Mouse (Mus musculus) myocyte (in vitro differentiated cells): ENCODE data around the gene Gm17428. TPM values are rescaled to one million over a fixed set of nuclear protein-coding genes. Genes with fewer than 3 reads are reported as not detected.

Experiments used
- H3K27me3 ChIP-seq: one replicate; pipeline ENCODE4 v1.6.1; 2011; ENCODE audit not compliant: control insufficient read depth, insufficient read depth, insufficient read length
- H3K36me3 ChIP-seq: one replicate; pipeline ENCODE4 v1.6.1; 2011; ENCODE audit not compliant: control insufficient read depth, insufficient read depth
- H3K4me2 ChIP-seq: one replicate; pipeline ENCODE4 v1.6.1; 2011; ENCODE audit warnings: low read depth, control low read depth
- H3K4me3 ChIP-seq: one replicate; pipeline ENCODE4 v1.5.1; 2011; ENCODE audit warnings: mild to moderate bottlenecking, control low read depth, moderate library complexity
- H3K79me2 ChIP-seq: one replicate; pipeline ENCODE4 v1.6.1; 2011; ENCODE audit not compliant: control insufficient read depth, insufficient read depth
- H3ac ChIP-seq: one replicate; pipeline ENCODE4 v1.6.1; 2011; ENCODE audit not compliant: control insufficient read depth, insufficient read length
- CEBPB ChIP-seq: IDR thresholded peaks from 2 replicates; pipeline ENCODE4 v1.6.1; 2011; ENCODE audit warnings: mild to moderate bottlenecking, moderate library complexity; ENCODE audit not compliant: poor library complexity, insufficient read depth, severe bottlenecking
- E2F4 ChIP-seq: IDR thresholded peaks from one replicate; pipeline ENCODE4 v1.6.1; 2011; ENCODE audit warnings: mild to moderate bottlenecking, control low read depth, moderate library complexity; ENCODE audit not compliant: insufficient read depth
- MAX ChIP-seq: IDR thresholded peaks from one replicate; pipeline ENCODE4 v1.6.1; 2011; ENCODE audit warnings: low read depth, mild to moderate bottlenecking, control low read depth
- MYOD1 ChIP-seq, 3 experiments: IDR thresholded peaks; one replicate each; pipeline ENCODE4 v1.6.1; 2011; ENCODE audit warnings: control low read depth in 2 of 3, low read depth in 2 of 3, mild to moderate bottlenecking in 2 of 3, moderate library complexity in 1 of 3; ENCODE audit not compliant: insufficient read length in 2 of 3, control insufficient read depth in 1 of 3
- MYOG ChIP-seq, 3 experiments: IDR thresholded peaks; one replicate each; pipeline ENCODE4 v1.6.1; 2011; ENCODE audit warnings: control low read depth in 2 of 3, low read depth in 2 of 3, mild to moderate bottlenecking in 2 of 3; ENCODE audit not compliant: insufficient read length in 2 of 3, control insufficient read depth in 1 of 3, insufficient read depth in 1 of 3
- POLR2A ChIP-seq: IDR thresholded peaks from one replicate; pipeline ENCODE4 v1.6.1; 2011; ENCODE audit warnings: low read depth, mild to moderate bottlenecking, control low read depth, moderate library complexity; ENCODE audit not compliant: insufficient read length
- POLR2AphosphoS2 ChIP-seq: IDR thresholded peaks from one replicate; pipeline ENCODE4 v1.6.1; 2011; ENCODE audit warnings: low read depth, control low read depth; ENCODE audit not compliant: insufficient read length
- REST ChIP-seq: IDR thresholded peaks from one replicate; pipeline ENCODE4 v1.6.1; 2011; ENCODE audit warnings: mild to moderate bottlenecking, control low read depth, moderate library complexity; ENCODE audit not compliant: insufficient read depth, insufficient read length
- SRF ChIP-seq: IDR thresholded peaks from one replicate; pipeline ENCODE4 v1.6.1; 2011; ENCODE audit warnings: low read depth; ENCODE audit not compliant: control insufficient read depth, insufficient read length
- TCF12 ChIP-seq: IDR thresholded peaks from one replicate; pipeline ENCODE4 v1.6.1; 2011; ENCODE audit warnings: mild to moderate bottlenecking, control low read depth; ENCODE audit not compliant: poor library complexity, insufficient read depth, severe bottlenecking
- TCF3 ChIP-seq: IDR thresholded peaks from one replicate; pipeline ENCODE4 v1.6.1; 2011; ENCODE audit warnings: low read depth, control low read depth; ENCODE audit not compliant: insufficient read length
- USF1 ChIP-seq: IDR thresholded peaks from one replicate; pipeline ENCODE4 v1.6.1; 2011; ENCODE audit warnings: low read depth, mild to moderate bottlenecking, control low read depth, moderate library complexity
- polyA plus RNA-seq: library from polyadenylated mRNA; unstranded; fragments of >200 nt; fragmentation: generic; extraction: Trizol; gene quantifications from one replicate; pipeline ENCODE4 v1.2.1, GENCODE M21; 2012; ENCODE audit warnings: missing spikeins

The Gm17428 gene
- polyA plus RNA-seq, 1 experiment, result not detected

DNA sequence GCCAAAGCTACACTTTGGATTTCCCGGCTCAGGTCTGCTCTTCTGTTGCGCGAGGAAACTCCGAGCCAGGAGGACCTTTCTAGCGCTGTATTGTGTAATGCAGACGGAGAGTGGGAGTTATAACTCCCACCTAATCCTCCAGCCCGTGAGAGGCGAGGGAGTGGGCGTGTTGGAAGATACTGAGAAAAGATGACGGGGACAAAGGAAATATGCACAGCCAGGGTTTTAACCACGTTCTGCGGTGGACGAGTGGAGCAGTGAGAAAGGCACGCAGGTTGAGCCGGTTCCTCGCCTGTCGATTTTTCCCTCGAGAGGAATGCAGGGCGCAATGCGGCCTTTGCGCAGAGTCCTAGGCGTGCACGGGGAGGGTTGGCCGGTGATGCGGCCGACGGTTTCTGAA lies 37.9 kb downstream of the Gm17428 start:
- peaks cover 5% of the 10 kb centered on the region for H3K36me3 ChIP-seq

DNA sequence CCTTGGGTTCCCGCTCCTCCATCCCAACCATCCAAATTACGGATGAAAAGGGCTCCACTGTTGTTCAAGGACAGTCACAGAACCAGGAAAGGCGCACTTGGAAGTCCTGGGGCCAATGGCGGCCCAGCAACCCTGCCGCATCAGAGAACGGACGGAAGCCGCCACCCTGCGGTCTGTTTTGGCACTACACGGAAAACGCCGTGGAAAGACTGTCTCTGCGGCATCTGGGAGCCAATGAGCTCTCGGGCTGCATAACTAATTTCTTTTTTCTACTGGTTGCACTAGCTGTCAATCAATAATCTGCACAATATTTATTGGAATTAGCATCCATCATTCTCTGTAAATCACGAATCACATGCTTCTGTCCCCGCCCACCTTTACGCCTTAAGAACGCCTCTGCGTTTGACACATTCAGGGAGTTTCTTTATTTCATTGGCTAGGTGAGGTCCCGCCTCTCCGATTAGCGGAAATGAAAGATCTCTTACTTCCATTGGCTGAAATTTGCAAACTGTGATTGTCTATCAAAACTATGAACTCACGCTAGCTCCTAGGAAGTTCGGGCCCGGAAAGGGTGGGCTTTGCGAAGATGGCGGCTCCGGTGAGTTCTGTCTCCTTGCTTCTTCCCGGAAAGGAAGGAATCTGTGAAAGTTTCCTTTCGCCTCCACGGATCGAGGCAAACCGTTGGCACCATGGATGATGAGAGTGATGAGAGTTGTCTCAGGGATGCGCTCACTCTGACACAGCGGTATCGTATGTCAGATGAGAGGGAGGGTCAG lies 38.4 kb downstream of the Gm17428 start, which contains the start of gene Ngdn:
Gene Ngdn, plus strand, starts transcription at position 464 of the 776 bp plus-strand sequence.
- H3ac ChIP-seq, result peak within 1 kb of the TSS; percentile 78
- H3K36me3 ChIP-seq, result peaks cover 5% of the 10 kb centered on the region
- no peaks in the 10 kb centered on the region for H3K27me3 ChIP-seq
- H3K4me2 ChIP-seq, result peak within 1 kb of the TSS; percentile 95
- H3K4me3 ChIP-seq, result peak within 1 kb of the TSS; percentile 53
- peaks cover 3% of the 10 kb centered on the region for H3K79me2 ChIP-seq
- peak; percentile 61 for TF ChIP-seq POLR2A
- no peak for TF ChIP-seq SRF
- no peak for TF ChIP-seq MYOD1 (IDR thresholded peaks at IDR 0.05; ENCODE audit: control insufficient read depth in 1 of 3, insufficient read length in 2 of 3, low read depth in 2 of 3)
- TF ChIP-seq TCF3, result no peak
- TF ChIP-seq CEBPB, result no peak
- no peak for TF ChIP-seq TCF12
- TF ChIP-seq USF1, result peak; percentile 17
- TF ChIP-seq POLR2AphosphoS2, result peak; percentile 34
- TF ChIP-seq REST, result no peak
- TF ChIP-seq MAX, result no peak
- peak; percentile 48 for TF ChIP-seq E2F4
- TF ChIP-seq MYOG (IDR thresholded peaks at IDR 0.05; ENCODE audit: control insufficient read depth in 1 of 3, insufficient read depth in 1 of 3, insufficient read length in 2 of 3, low read depth in 2 of 3), result no peak

More for the DNA sequence above, 37.9 kb downstream of the Gm17428 start:
- Histone ChIP-seq H3K4me3 (peak overlapping the region; percentile 53), H3ac (peak overlapping the region; percentile 78), H3K27me3 (no peaks in the 10 kb centered on the region), H3K79me2 (peaks cover 3% of the 10 kb centered on the region), H3K4me2 (peak overlapping the region; percentile 95)
- TF ChIP-seq MYOD1 (IDR thresholded peaks at IDR 0.05; ENCODE audit: control insufficient read depth in 1 of 3, insufficient read length in 2 of 3, low read depth in 2 of 3) (no peak), CEBPB (0 out of 2 replicates have a peak, but pooled peaks have one; percentile 26)

DNA sequence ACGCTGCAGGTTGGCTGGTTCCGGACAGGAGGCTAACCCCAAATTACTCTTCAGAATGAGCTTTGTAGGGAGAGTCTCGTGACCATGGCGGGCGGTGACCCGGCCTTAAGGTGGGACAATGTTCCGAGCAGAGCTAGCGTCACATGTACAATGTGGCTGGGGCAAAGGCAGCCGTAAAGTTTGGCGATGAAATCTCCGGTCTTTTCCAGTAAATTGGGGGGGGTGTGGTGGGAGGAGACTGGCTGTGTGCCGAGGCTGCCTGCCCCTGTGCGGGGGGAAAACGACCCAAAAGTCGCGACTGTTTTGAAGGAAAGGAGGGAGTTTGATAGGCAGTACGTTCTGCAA lies 39.0 kb downstream of the Gm17428 start:
- H3ac ChIP-seq, result peak overlapping the region; percentile 78
- H3K79me2 ChIP-seq, result peaks cover 3% of the 10 kb centered on the region
- no peaks in the 10 kb centered on the region for H3K27me3 ChIP-seq
- no peak for TF ChIP-seq REST
- no peak for TF ChIP-seq TCF3
- TF ChIP-seq MYOG (IDR thresholded peaks at IDR 0.05; ENCODE audit: control insufficient read depth in 1 of 3, insufficient read depth in 1 of 3, insufficient read length in 2 of 3, low read depth in 2 of 3), result no peak
- peaks cover 8% of the 10 kb centered on the region for H3K36me3 ChIP-seq
- peak overlapping the region; percentile 90 for H3K4me2 ChIP-seq
- peak overlapping the region; percentile 53 for H3K4me3 ChIP-seq

DNA sequence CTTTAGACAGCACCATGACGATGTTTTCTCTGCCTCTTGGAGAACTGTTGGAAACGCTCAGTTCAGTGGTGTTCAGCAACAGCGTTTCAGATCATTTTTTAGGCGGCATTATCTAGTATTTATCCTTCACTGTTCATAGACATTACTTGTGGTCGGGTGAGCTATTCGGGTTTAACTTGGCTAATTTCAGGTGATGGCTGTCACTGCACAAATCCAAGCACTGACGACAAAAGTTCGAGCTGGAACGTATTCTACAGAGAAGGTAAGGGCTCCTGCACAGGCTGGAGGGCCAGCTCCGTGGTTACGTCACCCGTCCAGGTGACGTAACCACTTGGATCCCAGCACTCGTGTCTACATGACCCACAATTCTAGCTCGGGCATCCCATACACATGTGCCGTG lies 40.1 kb downstream of the Gm17428 start:
- Histone ChIP-seq H3K79me2 (peaks cover 3% of the 10 kb centered on the region), H3K36me3 (peaks cover 14% of the 10 kb centered on the region), H3K4me3 (no peak overlapping the region), H3K27me3 (no peaks in the 10 kb centered on the region), H3ac (no peak overlapping the region), H3K4me2 (no peak overlapping the region)
- TF ChIP-seq POLR2AphosphoS2, result no peak
- no peak for TF ChIP-seq MYOD1 (IDR thresholded peaks at IDR 0.05; ENCODE audit: control insufficient read depth in 1 of 3, insufficient read length in 2 of 3, low read depth in 2 of 3)
- TF ChIP-seq REST, result no peak
- no peak for TF ChIP-seq TCF3
- TF ChIP-seq MYOG (IDR thresholded peaks at IDR 0.05; ENCODE audit: control insufficient read depth in 1 of 3, insufficient read depth in 1 of 3, insufficient read length in 2 of 3, low read depth in 2 of 3), result no peak
- no peak for TF ChIP-seq CEBPB
- TF ChIP-seq MAX, result no peak

DNA sequence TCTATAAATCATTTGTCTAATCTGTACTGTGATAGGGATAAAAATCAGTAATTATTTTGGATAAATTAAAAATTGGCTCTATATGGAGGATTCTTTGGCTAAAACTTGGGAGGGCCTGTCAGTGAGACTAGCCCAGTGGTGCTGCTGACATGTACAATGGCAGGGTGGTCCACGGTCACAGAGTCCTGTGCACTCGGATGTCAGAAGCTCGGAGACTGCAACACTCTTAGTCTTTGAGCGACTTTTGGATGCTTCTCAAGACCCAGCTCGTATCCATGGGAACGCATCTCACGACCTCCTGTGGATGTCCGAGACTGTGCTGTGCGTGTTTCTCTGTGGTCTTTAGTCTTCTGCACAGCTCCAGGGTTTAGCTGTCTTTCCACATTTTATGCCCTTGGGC lies 43.7 kb downstream of the Gm17428 start:
- no peak overlapping the region for H3K4me3 ChIP-seq
- no peak overlapping the region for H3ac ChIP-seq
- no peak for TF ChIP-seq SRF
- no peak overlapping the region for H3K4me2 ChIP-seq
- H3K27me3 ChIP-seq, result no peaks in the 10 kb centered on the region
- H3K36me3 ChIP-seq, result peaks cover 25% of the 10 kb centered on the region
- peaks cover 3% of the 10 kb centered on the region for H3K79me2 ChIP-seq
